Mouse (Mus musculus) heart, adult 11 months (tissue): ENCODE measurements around the gene Olfr1417.
"Not testable (repeated sequence)": the region's sequence is repeated elsewhere in the genome, so short reads cannot be mapped to it uniquely, and the experiment has no call there.

Source experiments
- DNase-seq: peaks from one replicate; pipeline ENCODE4 v3.0.0; 2022

The Olfr1417 gene

DNA sequence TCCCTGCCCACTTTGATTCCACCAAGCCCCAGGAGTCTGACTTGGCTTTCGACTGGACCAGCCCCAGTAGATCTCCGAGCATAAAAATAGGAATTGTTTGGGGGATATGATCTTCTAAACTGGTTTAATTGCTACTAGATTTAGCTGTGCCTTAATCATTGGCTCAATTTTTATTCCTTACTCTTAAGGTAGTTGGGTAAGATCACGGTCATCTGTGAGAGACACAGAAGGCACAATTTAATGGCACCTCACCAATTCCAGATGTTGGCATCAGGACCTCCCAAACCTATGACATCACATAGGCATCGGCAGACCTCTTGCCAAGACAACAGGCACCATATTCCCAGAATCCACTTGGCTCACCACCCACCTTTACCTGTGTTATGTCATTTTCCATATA, at the start of gene Olfr1417:
Olfr1417 (minus strand) TSS at position 101 of the 400 bp plus-strand sequence.
- no peak for DNase-seq

DNA sequence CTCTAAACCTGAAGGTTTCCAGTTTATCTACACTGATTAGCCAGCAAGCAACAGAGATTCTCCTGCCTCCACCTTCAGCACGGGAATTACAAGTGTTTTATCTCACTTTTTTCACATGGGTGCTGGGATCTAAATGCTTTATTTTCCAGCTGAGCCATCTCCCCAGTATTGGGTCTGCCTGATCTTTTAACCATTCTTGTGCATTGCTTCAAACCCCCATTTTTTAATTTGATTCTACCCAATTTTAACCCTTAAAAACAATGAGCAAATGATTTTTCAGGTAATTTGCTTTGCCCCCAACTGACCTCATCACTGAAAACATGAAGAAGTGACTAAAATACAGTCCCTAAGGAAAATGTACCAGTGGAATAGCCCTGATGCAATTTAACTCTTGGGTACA, 47.2 kb upstream of the Olfr1417 start, which contains the start of gene Olfr1420:
Olfr1420 (plus strand) TSS at position 301 of the 400 bp plus-strand sequence.
- no peak for DNase-seq

DNA sequence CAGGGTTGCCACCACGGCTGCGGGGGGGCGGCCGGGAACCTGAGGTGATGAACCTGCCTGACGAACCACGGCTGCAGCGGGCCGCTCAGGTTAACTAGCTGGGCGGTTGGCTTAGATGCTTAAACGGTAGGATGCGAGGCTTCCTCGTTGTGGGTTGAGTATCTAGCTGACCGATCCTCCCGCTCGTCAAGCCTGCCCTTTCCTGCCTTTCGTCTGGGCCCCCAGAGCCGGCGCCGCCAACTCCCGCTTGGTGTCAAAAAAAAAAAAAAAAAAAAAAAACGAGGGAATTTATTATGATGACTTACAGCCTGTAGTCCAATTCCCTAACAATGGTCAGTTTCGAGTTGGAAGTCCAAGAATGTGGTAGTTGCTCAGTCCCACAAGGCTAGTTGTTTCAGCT, 39.4 kb upstream of the Olfr1417 start:
- not testable (repeated sequence) for DNase-seq

DNA sequence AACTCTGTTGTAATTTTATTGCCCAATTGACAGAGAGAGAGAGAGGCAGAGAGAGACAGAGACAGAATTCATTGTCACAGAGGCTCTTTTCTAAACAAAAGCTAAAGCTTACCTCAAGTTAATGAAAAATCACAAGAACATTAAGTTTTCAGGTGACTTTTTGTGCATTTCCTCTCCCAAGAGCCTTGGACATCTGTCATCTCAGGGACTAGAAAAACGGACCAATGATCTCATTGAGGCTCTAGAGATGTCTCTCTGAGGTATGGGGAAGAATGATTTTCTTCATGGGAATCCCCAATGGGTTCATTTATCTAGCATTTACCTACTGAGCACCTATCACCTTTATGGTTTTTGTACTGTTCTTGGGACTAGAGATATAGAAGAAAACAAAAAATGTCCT, 36.0 kb upstream of the Olfr1417 start, which contains the start of gene Olfr1419:
Olfr1419 (minus strand) TSS at position 101 of the 400 bp plus-strand sequence.
- DNase-seq = no peak

DNA sequence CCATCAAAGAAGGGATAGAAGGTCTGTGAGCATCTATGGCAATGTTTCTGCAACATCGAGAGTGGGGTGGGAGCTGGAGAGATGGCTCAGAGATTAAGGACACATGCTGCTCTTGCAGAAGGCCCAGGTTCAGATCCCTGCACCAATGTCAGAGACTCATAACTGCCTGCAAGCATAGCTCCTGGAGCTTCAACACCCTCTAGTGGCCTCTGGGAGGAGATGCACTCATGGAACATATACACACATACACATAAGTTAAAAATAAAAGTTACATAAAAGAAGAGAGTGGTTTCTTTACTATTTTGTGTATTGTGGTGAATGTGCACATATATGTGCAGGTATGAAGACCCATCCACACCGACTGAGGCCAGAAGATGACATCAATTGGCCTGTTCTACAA, 28.8 kb upstream of the Olfr1417 start:
- no peak for DNase-seq

DNA sequence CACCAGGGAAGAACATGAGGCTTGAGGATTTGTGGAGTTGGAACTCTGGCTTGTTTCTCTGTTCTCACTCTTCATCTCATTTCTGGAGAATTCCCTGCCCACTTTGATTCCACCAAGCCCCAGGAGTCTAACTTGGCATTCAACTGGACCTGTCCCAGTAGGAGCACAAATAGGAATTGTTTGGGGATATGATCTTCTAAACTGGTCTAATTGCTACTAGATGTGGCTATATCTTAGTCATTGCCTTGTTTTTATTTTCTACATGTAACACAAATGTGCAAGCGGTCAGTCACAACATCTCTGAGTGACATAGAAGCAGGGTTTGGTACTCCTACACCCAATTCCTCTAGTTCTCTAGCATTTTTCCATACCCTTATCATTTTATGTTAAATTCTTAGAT, 21.9 kb upstream of the Olfr1417 start, which contains the start of gene Olfr1418:
Olfr1418 (minus strand) TSS at position 101 of the 400 bp plus-strand sequence.
- DNase-seq = no peak

DNA sequence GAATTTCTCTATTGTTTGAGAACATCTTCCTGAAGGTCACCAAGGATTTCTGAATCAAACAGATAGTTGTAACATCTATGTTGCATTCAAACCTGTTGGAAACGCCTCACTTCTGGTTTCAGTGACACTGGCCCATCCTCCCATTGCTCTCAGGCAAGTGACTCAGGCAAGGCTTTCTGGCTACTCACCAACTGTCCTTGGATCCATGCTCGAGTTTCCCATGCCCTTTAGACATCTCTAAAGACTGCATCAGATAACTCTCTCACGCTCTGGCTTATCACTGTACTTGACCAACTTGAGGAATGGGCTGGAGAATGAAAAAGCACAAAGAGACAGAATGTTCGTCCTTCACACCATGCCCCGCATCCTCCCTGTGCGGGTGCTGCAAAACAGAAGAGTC, 17.5 kb upstream of the Olfr1417 start:
- DNase-seq = no peak

DNA sequence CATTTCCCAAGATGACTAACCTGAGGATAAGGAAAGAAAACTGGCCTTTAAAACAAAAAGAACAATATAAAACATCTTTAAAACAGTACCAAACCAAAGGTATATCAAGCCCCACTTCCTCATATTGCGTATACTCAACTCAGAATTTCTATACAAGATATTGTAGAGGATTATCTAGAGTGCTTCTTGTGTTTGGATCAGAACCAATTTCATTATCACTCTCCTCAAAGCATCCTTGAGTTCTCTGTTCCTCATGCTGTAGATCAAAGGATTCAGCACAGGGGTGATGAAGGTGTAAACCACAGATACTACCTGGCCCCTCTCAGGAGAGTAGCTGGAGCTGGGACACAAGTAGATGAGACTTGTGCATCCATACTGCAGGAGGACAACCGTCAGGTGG, 15.8 kb upstream of the Olfr1417 start:
- DNase-seq = no peak

DNA sequence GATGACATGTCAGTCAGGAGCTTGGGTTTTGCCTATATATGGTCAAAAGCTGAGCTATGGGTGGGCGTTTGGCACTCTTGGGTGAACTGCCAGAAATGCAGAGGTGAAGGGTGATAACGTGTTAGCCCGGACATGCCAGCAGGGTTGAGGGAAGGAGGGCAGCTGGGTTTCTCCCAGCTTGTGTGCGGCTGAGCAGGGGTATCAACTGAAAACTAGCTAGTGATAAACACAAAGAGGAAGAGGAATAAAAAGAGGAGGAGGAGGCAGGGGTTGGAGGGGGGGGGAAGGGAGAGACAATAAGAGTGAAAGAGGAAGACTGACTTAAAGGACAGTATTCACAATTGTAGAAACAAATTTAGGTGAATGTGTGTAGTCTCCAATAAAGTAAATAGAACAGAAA, 13.6 kb upstream of the Olfr1417 start:
- no peak for DNase-seq

DNA sequence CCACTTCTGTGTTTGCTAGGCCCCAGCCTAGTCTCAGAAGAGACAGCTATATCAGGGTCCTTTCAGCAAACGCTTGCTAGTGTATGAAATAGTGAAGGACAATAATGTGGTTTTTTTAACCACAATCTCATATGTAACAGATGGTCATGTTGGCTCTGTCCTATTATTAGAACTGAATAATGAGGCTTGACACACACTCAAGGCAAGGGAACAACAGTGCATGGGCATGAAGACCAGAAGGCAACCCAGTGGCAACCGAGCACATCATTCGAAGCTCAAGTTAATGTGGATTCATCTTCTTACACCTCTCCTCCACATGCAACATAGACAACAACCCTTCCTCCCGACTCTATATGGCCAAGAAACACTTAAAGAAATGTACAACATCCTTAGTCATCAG, 7.3 kb upstream of the Olfr1417 start:
- no peak for DNase-seq

DNA sequence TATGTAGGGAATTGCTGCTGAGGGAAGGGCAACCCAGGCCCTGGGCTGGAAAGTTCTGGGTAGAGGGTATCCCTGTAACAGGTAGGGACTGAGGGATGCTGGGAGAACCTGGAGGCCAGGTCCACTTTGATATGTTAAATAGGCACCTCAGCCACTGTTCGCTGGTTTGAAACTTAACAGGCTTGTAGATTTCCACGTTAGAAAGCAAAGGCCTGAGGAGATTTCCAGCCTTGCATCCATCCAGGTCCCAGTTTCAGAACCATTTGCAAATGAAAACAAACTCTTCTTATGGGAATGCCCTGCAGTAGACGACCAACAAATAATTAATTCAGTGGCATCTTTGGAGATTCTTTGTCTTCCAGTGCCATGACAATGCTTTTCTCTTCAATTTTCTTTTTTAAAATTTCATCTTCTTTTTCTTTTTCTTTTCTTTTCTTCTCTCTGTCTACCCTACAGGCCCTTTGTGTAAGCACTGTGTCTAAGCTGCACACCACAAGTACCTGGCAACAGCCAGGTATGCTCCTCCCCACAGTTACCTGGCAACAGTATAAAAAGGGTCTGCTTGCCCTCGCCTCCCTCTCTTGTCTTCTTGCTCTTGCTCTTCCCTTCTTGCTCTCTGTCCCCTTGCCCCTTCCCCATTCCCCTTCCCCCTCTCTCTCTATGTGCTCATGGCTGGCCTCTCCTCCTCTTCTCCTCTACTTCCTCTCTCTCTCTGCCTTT, 15.5 kb downstream of the Olfr1417 start:
- no peak for DNase-seq

DNA sequence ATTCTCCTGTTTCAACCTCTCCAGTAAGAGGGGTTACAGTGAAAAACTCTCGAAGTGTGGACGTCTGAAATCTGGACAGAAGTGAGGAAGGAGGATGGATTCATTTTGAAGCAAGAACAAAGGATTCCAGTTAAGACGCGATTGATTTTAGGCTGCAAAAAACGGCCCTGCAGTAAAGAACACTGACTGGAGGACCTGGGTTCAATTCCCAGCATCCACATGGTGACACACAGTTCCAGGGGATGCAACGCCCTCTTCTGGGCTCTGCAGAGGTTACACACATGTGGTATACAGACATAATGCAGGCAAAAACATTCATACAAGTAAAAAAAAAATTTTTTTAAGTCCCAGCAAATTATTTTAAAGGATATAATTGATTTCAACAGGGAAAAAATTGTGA, 18.8 kb downstream of the Olfr1417 start:
- DNase-seq = no peak

DNA sequence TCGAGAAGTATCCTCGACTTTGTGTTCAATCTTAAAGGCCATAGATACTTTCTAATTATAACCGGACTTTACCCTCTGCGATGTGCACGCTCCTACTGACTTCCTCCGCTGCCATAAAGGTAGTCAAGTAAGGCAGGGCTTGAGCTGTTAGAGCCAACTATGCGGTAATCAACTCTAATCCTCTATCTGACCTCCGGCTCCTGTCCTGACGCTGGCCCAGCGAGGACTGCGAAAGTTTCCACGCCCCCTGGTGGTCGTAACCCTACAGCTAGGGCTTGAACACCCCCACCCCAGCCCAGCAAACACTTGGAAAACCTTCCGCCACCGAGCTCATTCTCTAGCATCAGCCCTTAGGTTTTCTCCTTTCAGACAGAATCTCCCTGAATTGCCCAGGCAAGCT, 19.2 kb downstream of the Olfr1417 start:
- peak; percentile 98 for DNase-seq

DNA sequence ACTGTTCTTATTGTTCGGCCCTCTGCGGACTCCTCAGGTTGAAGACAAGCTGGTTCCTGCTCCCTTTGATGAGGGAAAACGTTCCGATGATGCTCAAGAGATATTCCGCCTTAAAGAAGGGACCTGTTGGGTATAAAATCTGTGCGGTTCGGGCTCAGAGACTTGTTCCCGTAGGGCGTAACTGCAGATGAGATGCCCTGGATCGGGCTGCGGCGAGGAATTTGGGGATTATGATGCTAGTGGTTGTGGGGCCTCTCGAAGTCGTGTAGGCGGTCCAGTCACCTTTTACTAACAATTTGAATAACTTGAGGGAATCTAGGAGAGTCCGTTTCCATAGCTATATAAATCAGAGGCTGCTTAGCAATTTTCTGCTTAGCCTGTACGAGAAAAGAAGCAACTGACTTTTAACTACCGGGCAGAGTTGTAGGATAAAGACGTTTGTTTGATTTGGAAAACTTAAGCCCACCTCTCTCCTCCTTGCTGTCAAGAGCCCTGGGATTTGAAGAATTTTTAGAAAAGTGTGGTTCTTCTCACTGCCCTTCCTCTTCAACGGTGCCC, 19.8 kb downstream of the Olfr1417 start, which contains the start of gene Stx3:
Stx3 (minus strand) TSS at position 261 of the 558 bp plus-strand sequence.
- no peak for DNase-seq

DNA sequence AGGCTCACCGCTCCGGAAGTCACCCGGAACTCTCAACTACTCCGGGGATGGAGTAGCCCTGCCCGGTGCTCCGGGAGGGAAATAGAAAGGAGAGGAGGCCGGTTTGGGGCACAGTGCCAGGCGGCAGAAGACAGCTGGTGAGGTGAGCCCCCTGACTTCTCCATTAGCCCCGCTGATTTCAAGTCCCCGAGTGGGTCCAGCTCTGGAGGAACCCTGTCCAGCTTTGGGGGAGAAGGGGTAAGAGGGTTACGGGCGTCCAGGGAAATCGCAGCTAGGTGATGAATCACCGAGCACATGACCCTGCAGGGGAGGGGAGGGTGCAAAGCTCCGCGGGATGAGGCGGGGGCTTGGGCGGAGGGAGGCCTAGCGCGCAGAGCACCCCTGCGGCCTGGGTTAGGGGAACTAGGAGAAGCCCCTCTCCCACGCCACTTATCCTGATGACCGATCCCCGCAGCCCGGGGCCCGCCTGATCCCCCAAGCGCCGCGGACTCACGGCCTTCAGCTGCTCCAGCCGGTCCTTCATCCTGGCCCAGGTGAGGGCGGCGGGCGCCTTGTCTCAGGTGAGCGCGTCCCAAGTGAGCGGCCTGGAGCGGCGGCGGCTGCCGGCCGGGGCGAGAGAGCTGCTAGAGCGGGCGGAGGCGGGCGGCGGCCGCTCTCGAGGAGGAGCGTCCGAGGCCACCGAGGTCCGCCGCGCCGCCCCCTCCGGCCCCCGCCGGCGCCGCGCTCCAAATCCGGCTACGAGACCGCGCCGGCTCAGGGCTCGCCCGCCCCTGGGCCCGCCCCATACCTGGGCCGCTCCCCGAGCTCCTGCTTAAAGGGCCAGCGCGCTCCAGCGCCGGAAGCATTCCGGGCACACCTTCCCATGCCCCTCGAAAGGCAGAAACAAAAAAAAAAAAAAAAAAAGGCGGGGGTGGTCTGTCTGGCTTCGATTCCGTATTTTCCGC, 20.5 kb downstream of the Olfr1417 start:
- peak; percentile 97 for DNase-seq

DNA sequence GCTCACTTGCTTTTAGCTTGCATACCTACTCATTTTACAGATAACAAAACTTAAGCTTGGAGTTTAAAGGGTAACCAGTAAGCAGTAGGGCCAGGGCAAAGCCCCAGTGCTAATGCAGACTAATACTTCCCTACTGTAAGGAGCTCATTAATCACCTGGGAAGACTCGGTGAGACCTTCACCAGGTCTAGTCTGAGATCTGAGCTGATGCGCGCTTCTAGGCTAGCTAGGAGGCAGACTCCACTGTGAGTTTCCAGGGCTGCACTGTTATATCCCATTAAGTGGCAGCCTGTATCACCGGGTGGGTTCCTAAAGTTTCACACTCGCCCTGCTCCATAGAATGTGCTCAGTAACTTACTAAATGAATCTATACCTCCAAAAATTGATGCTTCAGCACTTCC, 21.4 kb downstream of the Olfr1417 start:
- no peak for DNase-seq

DNA sequence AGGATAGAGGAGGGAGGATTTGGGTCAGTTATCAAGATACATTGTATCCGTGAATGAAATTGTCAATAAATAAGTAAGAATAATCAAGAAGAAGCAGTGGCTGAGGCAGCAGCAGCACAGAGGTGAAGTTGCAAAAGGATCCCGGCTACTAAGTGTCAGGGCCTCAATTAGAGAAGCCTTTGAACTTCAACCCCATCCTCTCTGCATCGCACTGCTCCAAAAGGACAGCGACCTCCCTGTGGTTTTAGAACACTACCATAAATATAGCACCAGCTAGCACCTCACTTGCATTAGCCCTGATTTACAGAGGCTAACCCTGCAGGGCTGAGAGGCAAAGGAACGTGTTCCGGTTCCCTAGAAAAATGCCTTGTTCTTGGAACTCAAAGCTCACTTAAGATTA, 22.3 kb downstream of the Olfr1417 start:
- DNase-seq = no peak

DNA sequence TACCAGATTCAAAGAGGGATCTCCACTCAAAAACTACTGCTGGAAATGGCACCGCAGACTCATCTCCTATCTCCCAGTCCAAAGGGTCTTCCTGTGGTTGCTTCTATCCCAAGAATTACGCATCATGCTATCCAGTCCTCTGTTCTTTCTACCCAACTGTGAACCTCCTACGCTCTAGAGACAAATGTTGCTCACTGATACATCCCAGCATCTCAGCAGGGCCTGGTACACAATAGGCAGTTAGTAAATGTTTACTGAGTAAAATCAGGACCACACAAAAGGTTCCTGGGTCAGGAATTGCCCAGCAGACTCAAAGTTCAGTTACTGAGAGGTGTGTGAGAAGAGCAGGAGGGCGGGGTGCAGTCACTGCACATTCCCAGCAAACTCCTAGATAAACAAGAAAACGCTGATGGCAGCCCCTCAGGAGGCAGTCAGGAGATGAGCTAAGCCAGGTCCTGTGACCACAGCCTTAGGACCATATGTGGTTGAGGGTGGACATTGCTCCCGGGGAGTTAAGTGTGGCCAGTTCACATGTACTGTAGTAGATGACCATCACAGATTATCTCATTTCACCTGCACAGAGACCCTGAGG, 24.2 kb downstream of the Olfr1417 start:
- peak; percentile 85 for DNase-seq

DNA sequence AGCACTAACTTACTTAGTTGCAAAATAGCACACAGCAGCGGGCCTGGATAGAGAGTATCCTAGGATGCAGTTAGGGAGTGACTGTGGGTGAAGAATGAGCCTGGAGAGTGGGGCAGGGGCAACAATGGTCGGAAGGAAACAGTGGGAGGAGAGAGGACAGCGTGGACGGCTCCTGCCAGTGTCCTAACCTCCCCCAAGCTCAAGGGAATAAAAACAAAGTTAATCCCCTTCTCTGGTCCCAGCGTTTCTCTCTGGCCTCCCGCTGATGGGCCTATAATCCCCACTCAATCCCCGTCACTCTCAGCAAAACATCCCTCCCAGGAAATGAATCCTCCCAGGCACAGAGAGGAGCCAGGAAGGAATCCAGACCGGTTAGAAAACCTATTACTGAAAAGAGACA, 25.4 kb downstream of the Olfr1417 start:
- peak; percentile 96 for DNase-seq

DNA sequence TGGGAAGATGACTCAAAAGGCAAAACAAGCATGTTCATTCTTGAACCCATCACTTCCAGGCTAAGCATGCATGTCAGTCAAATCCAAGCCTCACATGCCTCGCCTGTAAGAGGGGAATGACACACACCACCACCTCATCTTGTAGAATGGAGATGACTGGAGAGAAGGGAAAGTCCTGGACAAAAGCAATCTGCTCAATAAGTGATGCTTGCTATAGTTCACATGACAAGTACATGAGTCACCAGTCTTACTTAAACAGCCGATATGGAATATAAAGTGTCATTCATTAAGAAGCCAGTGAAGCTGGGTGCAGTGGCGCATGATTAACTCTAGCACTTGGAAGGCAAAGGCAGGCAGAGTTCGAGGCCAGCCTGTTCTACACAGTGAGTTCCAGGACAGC, 25.9 kb downstream of the Olfr1417 start:
- no peak for DNase-seq

DNA sequence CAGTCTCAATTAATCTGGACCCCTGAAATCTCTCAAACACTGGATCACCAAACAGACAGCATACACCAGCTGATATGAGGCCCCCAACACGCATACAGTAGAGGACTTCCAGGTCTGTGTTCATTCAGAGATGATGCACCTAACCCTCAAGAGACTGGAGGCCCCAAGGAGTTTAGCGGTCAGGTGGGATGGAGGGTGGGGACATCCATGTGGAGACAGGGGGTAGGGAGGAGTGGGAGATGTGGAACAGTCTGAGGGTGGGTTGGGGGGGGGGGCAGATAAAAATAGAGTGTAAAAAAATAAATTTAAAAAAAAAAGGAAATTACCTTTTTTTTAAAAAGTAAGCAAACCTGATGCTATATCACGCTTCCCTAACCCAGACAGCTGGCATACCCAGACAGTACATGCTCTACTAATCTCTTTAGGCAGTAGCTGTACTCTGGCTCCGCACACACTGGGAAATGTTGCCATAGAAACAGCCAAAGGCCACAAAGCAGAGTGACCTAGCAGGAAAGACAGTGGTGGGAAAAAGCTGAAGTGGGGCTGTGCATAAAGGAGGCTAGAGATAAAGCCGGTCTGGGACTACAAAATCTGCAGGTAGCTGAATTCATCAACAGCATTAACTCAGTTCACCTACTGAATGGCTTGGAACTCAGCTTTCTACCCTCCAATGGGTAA, 27.2 kb downstream of the Olfr1417 start:
- DNase-seq = peak; percentile 90

DNA sequence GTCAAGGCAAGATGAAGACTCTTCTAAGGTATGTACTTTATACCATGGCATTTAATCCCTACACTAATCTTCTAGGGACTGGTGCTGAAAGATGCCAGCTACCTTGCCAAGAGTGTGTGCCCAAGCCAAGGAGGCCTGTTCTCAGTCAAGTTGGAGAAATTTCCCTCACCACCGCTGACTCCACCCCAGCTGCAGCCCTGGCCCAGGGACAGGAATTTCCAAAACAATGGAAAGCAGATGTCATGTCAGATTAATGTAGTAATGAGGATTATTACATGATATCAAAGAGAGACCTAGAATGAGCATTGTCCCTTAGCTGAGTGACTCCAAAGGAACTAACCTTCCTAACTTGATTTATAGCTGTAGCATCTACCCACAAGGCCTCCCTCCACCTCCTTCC, 28.2 kb downstream of the Olfr1417 start:
- peak; percentile 93 for DNase-seq
